Mouse (Mus musculus) lung, postnatal 0 days (tissue): ENCODE data around the gene Cnst.

Source experiments
- CTCF ChIP-seq: IDR thresholded peaks from 2 replicates; pipeline ENCODE4 v1.5.1; 2016; ENCODE audit warnings: antibody characterized with exemption, mild to moderate bottlenecking
- EP300 ChIP-seq: IDR thresholded peaks from 2 replicates; pipeline ENCODE4 v1.6.1; 2016; ENCODE audit warnings: antibody characterized with exemption, mild to moderate bottlenecking, control low read depth

DNA sequence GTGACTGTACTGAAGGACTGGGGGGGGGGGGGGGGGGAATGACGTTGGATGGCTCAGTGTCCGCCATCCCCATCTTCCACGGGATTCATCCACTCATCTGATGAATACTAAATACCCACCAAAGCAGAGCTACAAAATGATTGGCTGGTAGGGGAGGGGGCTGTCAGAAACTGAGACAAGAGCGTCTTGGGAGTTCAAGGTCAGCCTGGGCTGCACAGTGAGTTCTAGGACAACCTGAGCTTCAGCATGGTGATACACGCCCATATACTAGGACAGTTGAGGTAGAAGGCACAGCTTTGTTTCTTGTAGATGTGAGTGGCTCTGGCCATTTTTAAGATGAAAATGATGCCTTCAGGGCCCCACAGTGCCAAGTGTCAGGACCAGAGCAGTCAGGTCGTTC, 52.2 kb downstream of the Cnst start:
- TF ChIP-seq CTCF (no peak), EP300 (no peak)
